Mouse (Mus musculus) limb, embryonic 13.5 days (tissue): ENCODE measurements around the gene Rabep2. TPM values are rescaled to one million over a fixed set of nuclear protein-coding genes. Genes with fewer than 3 reads are reported as not detected.
"Not testable (repeated sequence)": the region's sequence is repeated elsewhere in the genome, so short reads cannot be mapped to it uniquely, and the experiment has no call there.

Experiments used
- ATAC-seq: fragments of 200-750 bp; cut with Nextera tagmentation; 2 replicates; pipeline ENCODE4 v1.8.0; 2017; ENCODE audit warnings: low read depth, moderate number of reproducible peaks, moderate TSS enrichment; ENCODE audit not compliant: low FRiP score
- H3K27ac ChIP-seq: fragments of 300-500 bp; sonication (generic); 2 replicates; pipeline ENCODE4 v1.5.1; 2015; ENCODE audit warnings: inconsistent platforms, mild to moderate bottlenecking, moderate library complexity
- H3K27me3 ChIP-seq: fragments of 300-500 bp; sonication (generic); 2 replicates; pipeline ENCODE4 v1.6.1; 2015; ENCODE audit warnings: mild to moderate bottlenecking, inconsistent platforms
- H3K36me3 ChIP-seq: fragments of 300-500 bp; sonication (generic); 2 replicates; pipeline ENCODE4 v1.6.1; 2015; ENCODE audit warnings: inconsistent platforms, mild to moderate bottlenecking, moderate library complexity
- H3K4me1 ChIP-seq: fragments of 300-500 bp; sonication (generic); 2 replicates; pipeline ENCODE4 v1.6.1; 2015; ENCODE audit warnings: inconsistent platforms
- H3K4me2 ChIP-seq: fragments of 300-500 bp; sonication (generic); replicated peaks from 2 replicates; pipeline ENCODE4 v1.6.1; 2015; ENCODE audit warnings: inconsistent platforms, mild to moderate bottlenecking, moderate library complexity
- H3K4me3 ChIP-seq: fragments of 300-500 bp; sonication (generic); 2 replicates; pipeline ENCODE4 v1.5.1; 2015; ENCODE audit warnings: moderate library complexity, mild to moderate bottlenecking, inconsistent platforms
- H3K9ac ChIP-seq: fragments of 300-500 bp; sonication (generic); 2 replicates; pipeline ENCODE4 v1.6.1; 2015; ENCODE audit warnings: mild to moderate bottlenecking, inconsistent platforms
- H3K9me3 ChIP-seq: fragments of 300-500 bp; sonication (generic); 2 replicates; pipeline ENCODE4 v1.6.1; 2016; ENCODE audit warnings: inconsistent platforms
- WGBS: fragments of 180-500 bp; shearing (Covaris S2); methylation state at CpG from one replicate; pipeline ENCODE4 v1.1.7; 2015; 5-methylcytosine and 5-hydroxymethylcytosine counted together
- polyA plus RNA-seq: library from polyadenylated mRNA; unstranded; fragments of >200 nt; fragmentation: Nextera tagmentation; extraction: Ambion mirVana; gene quantifications from 2 replicates; pipeline ENCODE4 v1.2.1, GENCODE M21; 2015

Gene Rabep2
- polyA plus RNA-seq, 1 experiment from 2014 or later, result 36.6 TPM

GRCm38 (mm10) chr7:126481699-126482098 lies 53.1 kb downstream of the Rabep2 start:
- no peak for ATAC-seq
- H3K4me3 ChIP-seq, result no peak overlapping the region

GRCm38 (mm10) chr7:126482392-126482871 lies 53.9 kb downstream of the Rabep2 start:
- H3K36me3 ChIP-seq, result no peaks in the 10 kb centered on the region
- H3K27ac ChIP-seq, result peak overlapping the region; percentile 73
- peak overlapping the region; percentile 67 for H3K4me2 ChIP-seq
- H3K9ac ChIP-seq, result peak overlapping the region; percentile 58
- no peaks in the 10 kb centered on the region; the same call in 1 of the 2 replicates for H3K9me3 ChIP-seq
- peak; percentile 75 for ATAC-seq
- H3K4me3 ChIP-seq, result peak overlapping the region; percentile 38
- under 1% methylated on average over 23 of the region's 23 CpGs for WGBS
- H3K27me3 ChIP-seq, result no peaks in the 10 kb centered on the region
- H3K4me1 ChIP-seq, result peaks cover 8% of the 10 kb centered on the region

More at GRCm38 (mm10) chr7:126481699-126482098, 53.1 kb downstream of the Rabep2 start:
- 22% methylated on average over 5 of the region's 5 CpGs for WGBS
- Histone ChIP-seq H3K9me3 (no peaks in the 10 kb centered on the region; the same call in 1 of the 2 replicates), H3K4me1 (peaks cover 8% of the 10 kb centered on the region), H3K36me3 (no peaks in the 10 kb centered on the region), H3K27ac (no peak overlapping the region), H3K9ac (no peak overlapping the region), H3K27me3 (no peaks in the 10 kb centered on the region), H3K4me2 (no peak overlapping the region)

GRCm38 (mm10) chr7:126487052-126487483 lies 58.5 kb downstream of the Rabep2 start, which contains the start of gene Tufm:
Tufm (plus strand) TSS chr7:126487361.
- H3K9me3 ChIP-seq, result no peaks in the 10 kb centered on the region
- peak within 1 kb of the TSS; percentile 83 for H3K4me2 ChIP-seq
- H3K27me3 ChIP-seq, result no peaks in the 10 kb centered on the region
- H3K9ac ChIP-seq, result peak within 1 kb of the TSS; percentile 81
- under 1% methylated on average over 32 of the region's 32 CpGs for WGBS
- H3K4me1 ChIP-seq, result peaks cover 18% of the 10 kb centered on the region
- H3K4me3 ChIP-seq, result peak within 1 kb of the TSS; percentile 56
- peak within 1 kb of the TSS; percentile 75 for H3K27ac ChIP-seq
- ATAC-seq, result peak; percentile 94
- H3K36me3 ChIP-seq, result peaks cover 32% of the 10 kb centered on the region

- H3K9me3 ChIP-seq, H3K27ac ChIP-seq, ATAC-seq, H3K27me3 ChIP-seq: not testable (repeated sequence)
- 19% methylated on average over 25 of the region's 25 CpGs for WGBS
- peaks cover 40% of the 10 kb centered on the region for H3K36me3 ChIP-seq
- peak overlapping the region; percentile 81 for H3K9ac ChIP-seq
- peak overlapping the region; percentile 56 for H3K4me3 ChIP-seq
- peaks cover 16% of the 10 kb centered on the region for H3K4me1 ChIP-seq
- peak overlapping the region; percentile 83 for H3K4me2 ChIP-seq
These were observed 59.2 kb downstream of the Rabep2 start for GRCm38 (mm10) chr7:126487617-126488385.

GRCm38 (mm10) chr7:126491005-126491404 lies 62.4 kb downstream of the Rabep2 start:
- no peak overlapping the region for H3K4me3 ChIP-seq
- H3K4me1 ChIP-seq, result peaks cover 12% of the 10 kb centered on the region
- 81% methylated on average over 1 of the region's 1 CpGs for WGBS
- H3K27me3 ChIP-seq, result no peaks in the 10 kb centered on the region
- ATAC-seq, result no peak
- no peaks in the 10 kb centered on the region for H3K9me3 ChIP-seq
- no peak overlapping the region for H3K27ac ChIP-seq
- H3K4me2 ChIP-seq, result no peak overlapping the region
- H3K9ac ChIP-seq, result no peak overlapping the region
- peaks cover 72% of the 10 kb centered on the region for H3K36me3 ChIP-seq

GRCm38 (mm10) chr7:126491973-126492372 lies 63.4 kb downstream of the Rabep2 start:
- no peaks in the 10 kb centered on the region for H3K27me3 ChIP-seq
- 55% methylated on average over 11 of the region's 11 CpGs for WGBS
- no peak overlapping the region for H3K4me2 ChIP-seq
- no peak overlapping the region for H3K27ac ChIP-seq
- no peak overlapping the region for H3K4me3 ChIP-seq
- peaks cover 10% of the 10 kb centered on the region for H3K4me1 ChIP-seq
- H3K9ac ChIP-seq, result no peak overlapping the region
- H3K36me3 ChIP-seq, result peaks cover 82% of the 10 kb centered on the region
- ATAC-seq, result no peak
- no peaks in the 10 kb centered on the region for H3K9me3 ChIP-seq

- WGBS, result 87% methylated on average over 6 of the region's 6 CpGs
- no peak for ATAC-seq
These were observed 65.6 kb downstream of the Rabep2 start for GRCm38 (mm10) chr7:126494120-126494519.

GRCm38 (mm10) chr7:126496475-126496874 lies 67.9 kb downstream of the Rabep2 start:
- H3K9me3 ChIP-seq, result no peaks in the 10 kb centered on the region
- no peak overlapping the region for H3K27ac ChIP-seq
- ATAC-seq, result no peak
- H3K27me3 ChIP-seq, result no peaks in the 10 kb centered on the region
- no peak overlapping the region for H3K4me3 ChIP-seq
- no peak overlapping the region for H3K9ac ChIP-seq
- WGBS, result 86% methylated on average over 5 of the region's 5 CpGs
- peaks cover 97% of the 10 kb centered on the region for H3K36me3 ChIP-seq
- H3K4me1 ChIP-seq, result peaks cover 10% of the 10 kb centered on the region
- H3K4me2 ChIP-seq, result no peak overlapping the region

More at GRCm38 (mm10) chr7:126494120-126494519, 65.6 kb downstream of the Rabep2 start:
- no peak overlapping the region for H3K4me3 ChIP-seq
- no peak overlapping the region; the same call in 1 of the 2 replicates for H3K9ac ChIP-seq
- no peaks in the 10 kb centered on the region for H3K27me3 ChIP-seq
- H3K4me2 ChIP-seq, result no peak overlapping the region
- no peaks in the 10 kb centered on the region for H3K9me3 ChIP-seq
- H3K36me3 ChIP-seq, result peaks cover 96% of the 10 kb centered on the region
- no peak overlapping the region for H3K27ac ChIP-seq
- no peaks in the 10 kb centered on the region for H3K4me1 ChIP-seq

- Histone ChIP-seq H3K27me3 (no peaks in the 10 kb centered on the region), H3K4me2 (no peak overlapping the region), H3K9ac (no peak overlapping the region), H3K27ac (no peak overlapping the region), H3K4me3 (no peak overlapping the region), H3K9me3 (no peaks in the 10 kb centered on the region), H3K36me3 (peaks cover 84% of the 10 kb centered on the region), H3K4me1 (peaks cover 12% of the 10 kb centered on the region)
- ATAC-seq, result no peak
- 91% methylated on average over 12 of the region's 12 CpGs for WGBS
These were observed 69.4 kb downstream of the Rabep2 start for GRCm38 (mm10) chr7:126497966-126498365.

Other genes with a start within 250 kb of the Rabep2 start
- gene Xpo6, start 228.3 kb upstream of the Rabep2 start, polyA plus RNA-seq, result 53.3 and 54.4 TPM in 2 replicates
- 56.7 and 58.2 TPM in 2 replicates for gene Sbk1, start 156.1 kb upstream of the Rabep2 start, polyA plus RNA-seq
- 2.9 and 3.6 TPM in 2 replicates for gene Lat, start 59.2 kb upstream of the Rabep2 start, polyA plus RNA-seq
- gene Spns1, start 51.3 kb upstream of the Rabep2 start, polyA plus RNA-seq, result 61.7 and 62.4 TPM in 2 replicates
- gene Nfatc2ip, start 32.0 kb upstream of the Rabep2 start, polyA plus RNA-seq, result 2.3 and 2.4 TPM in 2 replicates
- not detected in 2 replicates for gene Cd19, start 13.9 kb upstream of the Rabep2 start, polyA plus RNA-seq
- gene Atp2a1, start 34.3 kb downstream of the Rabep2 start, polyA plus RNA-seq, result 90.2 and 93.8 TPM in 2 replicates
- gene Sh2b1, start 46.7 kb downstream of the Rabep2 start, polyA plus RNA-seq, result 56.6 and 61.4 TPM in 2 replicates
- 135 and 137 TPM in 2 replicates for gene Tufm, start 58.6 kb downstream of the Rabep2 start, polyA plus RNA-seq
- 49.9 and 51.8 TPM in 2 replicates for gene Atxn2l, start 74.7 kb downstream of the Rabep2 start, polyA plus RNA-seq
- 207 and 208 TPM in 2 replicates for gene Eif3c, start 137.7 kb downstream of the Rabep2 start, polyA plus RNA-seq
- 0.71 and 0.72 TPM in 2 replicates for gene Apobr, start 156.2 kb downstream of the Rabep2 start, polyA plus RNA-seq
- gene Cln3, start 157.1 kb downstream of the Rabep2 start, polyA plus RNA-seq, result 38.6 and 38.7 TPM in 2 replicates
- not detected in 2 replicates for gene Il27, start 166.2 kb downstream of the Rabep2 start, polyA plus RNA-seq
- gene Nupr1, start 202.1 kb downstream of the Rabep2 start, polyA plus RNA-seq, result 3.5 and 4.7 TPM in 2 replicates
- gene Sgf29, start 220.6 kb downstream of the Rabep2 start, polyA plus RNA-seq, result 56.8 and 63.8 TPM in 2 replicates
- 4.6 and 4.8 TPM in 2 replicates for gene Sult1a1, start 247.7 kb downstream of the Rabep2 start, polyA plus RNA-seq